Mouse (Mus musculus): Measurements from ENCODE around the gene Mreg.

Gene Mreg

DNA sequence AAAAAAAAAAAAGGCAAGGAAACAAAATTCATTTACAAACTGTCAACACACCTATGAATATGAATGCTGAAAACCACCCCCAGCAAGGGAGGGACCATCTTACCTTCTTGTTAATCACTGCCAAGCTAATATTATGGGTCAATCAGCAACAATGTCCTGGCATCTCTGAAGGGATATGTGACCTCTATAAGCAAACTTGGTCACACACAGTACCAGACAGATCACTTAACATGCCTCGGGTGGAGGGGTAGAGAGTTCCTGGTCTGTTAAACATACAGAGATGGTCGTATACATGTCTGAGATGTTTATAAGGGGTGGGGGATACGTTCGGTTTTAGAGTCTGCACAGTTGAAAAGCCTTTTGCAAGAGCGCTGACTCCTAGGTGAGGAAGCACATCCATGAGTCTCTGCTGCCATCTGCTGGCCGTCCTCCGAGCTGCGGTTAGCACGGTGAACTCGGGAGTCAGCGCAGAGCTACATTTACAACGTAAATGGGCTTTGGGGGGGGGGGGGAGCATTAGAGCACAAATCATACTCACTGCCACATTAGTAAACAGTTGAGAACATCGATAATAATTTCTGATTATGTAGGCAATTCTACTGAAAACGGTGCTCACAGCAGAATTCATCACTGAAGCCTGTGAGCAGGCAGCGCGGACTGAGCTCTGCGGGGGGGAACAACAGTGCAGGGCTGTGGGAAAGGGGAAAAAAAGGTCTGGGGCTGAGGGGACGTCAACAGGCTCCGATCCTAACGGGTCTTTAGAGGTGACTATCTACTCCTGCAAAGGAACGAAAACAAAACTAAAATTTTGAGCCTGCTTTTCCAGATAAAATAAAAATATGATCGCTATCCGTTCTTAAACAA is 88.4 kb downstream of the Mreg start:
- peak; percentile 30 to 68 for DNase-seq (ENCODE audit: low spot score in 2 of 2)

DNA sequence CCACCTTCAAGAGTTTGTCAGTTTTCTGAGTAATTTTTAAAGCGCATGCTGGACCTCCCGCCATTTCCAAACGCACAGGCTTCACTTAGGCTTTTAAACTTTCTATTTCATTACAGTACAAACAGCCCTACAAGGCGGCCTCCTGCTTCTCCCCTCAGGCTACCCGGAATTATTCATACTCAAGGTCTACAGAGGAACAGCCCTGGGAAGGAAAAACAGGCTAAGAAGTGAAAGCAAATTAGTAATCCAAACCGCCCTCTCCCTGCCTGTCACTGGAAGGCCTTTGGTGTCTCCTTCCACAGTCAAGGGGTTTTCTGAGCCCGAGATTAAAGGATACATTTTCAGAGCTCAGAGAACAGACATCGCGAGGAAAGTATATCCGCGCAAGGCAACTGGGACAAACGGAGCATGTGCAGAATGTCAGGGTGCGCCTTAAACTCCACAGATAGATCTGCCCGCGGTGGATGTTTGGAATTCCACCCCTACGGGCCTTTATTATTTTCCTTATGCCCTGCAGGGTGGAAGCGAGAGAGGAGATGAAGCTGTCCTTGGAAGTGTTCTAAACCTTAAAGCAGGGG is 90.4 kb downstream of the Mreg start:
- DNase-seq (ENCODE audit: low spot score in 2 of 2), result no peak

DNA sequence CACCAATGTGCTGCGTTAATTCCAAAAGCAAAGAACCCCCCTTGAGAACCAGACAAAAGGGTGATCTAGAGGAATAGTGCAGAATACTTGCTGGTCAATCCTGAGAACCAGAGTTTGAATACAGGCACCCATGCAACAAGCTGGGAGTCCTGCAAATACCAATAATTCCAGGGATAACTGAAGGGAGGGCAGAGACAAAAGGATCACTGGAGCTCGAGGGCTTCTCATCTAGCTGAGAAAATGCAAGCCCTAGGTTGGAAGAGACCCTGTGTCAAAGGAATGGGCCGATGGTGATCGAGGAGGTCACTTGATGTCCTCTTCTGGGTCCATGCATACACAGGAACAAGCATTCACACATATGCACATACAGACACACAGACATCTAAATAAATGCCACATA is 92.1 kb downstream of the Mreg start:
- no peak for DNase-seq (ENCODE audit: low spot score in 2 of 2)

DNA sequence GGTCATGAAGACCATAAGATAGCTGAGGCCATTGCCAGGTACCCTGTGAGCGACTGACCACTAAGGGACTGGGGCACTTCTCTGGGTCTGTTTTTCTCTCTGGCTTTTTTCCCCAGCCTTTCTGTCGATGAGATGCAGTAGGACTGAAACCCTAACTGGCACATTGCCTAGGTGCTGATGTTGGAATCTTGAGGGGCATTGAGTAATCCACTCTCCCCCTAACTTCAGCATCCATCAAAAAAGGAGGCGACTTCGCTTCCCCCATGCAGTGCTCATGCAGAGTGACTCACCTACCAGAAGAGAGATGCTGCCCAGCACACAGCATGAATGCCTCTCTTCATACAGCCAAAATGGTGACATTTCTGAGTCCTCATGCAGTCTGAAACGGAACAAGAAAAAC is 97.9 kb downstream of the Mreg start:
- no peak for DNase-seq (ENCODE audit: low spot score in 2 of 2)

All from natural killer cell, adult 2 months (primary cell).